Mouse (Mus musculus) mouse trophoblast stem cell (cell line): ENCODE measurements around the gene Dlgap4.

Experiments used
- in situ Hi-C, 2 experiments: fragments of 300-500 bp; cut with MseI, MboI; formaldehyde crosslinking; loops; 2 replicates in 1 of 2; 3 replicates in 1 of 2; pipeline ENCODE4 v1.15.1; 2025

The Dlgap4 gene

DNA sequence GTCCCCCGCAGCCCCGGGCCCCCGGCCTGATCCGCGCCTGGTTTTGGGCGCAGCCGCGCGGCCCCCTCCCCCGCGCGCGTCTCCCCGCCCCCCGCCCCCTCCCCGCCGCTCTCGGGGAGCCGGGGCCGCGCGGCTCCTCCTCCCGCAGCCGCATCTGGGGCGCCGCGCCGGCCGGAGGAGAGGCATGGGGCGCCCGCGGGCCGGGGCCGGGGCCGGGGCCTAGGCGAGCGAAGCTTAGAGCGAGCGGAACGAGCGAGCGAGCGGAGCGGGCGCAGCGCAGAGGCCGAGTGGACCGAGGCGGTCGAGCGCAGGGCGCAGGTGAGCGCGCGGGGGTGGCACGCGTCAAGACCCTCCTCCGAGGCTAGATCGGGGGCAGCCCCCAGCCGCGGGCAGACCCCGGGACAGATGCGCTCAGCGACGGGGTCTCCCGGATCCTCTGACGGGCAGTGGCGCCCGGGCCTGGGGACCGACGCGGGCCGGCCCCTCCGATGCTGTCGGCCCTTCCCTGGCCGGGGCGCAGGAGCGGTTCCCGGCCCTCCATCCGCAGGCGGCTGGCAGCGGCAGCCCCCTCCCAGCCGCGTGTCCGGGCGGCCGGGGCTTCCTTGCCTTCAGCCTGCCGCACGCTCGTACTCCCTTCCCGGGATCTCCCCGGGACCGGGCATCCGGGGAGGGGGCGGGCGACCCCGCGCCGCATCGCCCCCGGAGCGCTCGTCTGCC lies at the start of gene Dlgap4:
Gene Dlgap4, plus strand, starts transcription at position 165 of the 717 bp plus-strand sequence.
- in situ Hi-C loops: no loop called here

DNA sequence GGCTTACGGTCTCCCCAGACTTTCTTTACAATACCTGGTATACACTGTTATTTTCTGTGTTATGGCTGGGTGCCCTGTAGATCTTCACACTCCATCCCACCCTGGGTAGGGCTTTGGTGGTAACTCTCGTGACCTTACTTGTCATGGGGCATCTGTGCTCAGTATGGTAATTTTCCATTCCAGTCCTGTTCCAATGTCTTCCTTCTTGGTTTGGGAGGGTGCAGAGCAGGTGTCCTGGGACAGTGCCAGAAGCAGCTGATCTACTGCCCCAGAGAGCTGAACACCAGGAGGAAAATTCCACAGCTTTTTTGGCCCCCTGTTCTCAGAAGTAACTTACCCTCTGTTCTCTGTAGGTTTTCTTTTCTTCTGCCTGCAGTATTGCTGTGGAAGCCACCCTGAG lies 47.0 kb upstream of the Dlgap4 start:
- in situ Hi-C loops: no loop called here

DNA sequence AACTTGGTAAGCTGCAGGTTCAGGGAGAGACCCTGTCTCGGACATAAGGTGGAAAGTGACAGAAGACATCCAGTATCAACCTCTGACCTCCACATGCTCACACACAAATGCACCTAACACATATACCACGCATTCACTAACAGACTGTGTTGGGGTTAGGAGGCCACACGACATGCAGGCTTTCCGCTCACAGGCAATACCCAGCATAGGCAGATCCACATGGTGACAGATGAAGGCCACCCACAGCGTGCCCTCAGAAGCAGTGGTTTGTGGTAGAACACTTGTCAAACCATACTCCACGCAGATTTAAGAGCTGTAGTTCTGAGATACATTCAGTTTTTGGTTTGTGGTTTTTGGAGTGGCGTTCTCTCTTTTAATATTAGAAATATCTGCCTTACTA lies 44.9 kb upstream of the Dlgap4 start:
- in situ Hi-C loops: no loop called here

DNA sequence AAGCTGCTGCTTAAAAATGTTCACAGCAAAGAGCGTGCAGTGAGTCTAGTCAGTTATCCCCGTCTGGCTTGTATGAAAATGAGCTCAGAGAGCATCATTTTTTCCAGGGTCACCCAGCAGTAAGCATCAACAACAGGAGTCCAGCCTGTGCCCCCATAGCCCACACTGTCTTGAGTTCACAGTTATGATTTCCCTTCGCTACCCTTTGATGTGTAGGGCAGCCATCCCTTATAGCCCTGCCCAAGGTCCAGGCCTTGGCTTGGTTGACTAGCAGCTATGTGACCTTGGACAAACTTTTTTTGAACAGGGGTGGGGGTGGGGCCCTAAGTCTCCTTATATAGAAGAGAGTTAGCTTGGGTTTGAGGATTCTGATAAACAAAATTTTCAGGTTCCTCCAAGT lies 44.2 kb upstream of the Dlgap4 start:
- in situ Hi-C loops: no loop called here

DNA sequence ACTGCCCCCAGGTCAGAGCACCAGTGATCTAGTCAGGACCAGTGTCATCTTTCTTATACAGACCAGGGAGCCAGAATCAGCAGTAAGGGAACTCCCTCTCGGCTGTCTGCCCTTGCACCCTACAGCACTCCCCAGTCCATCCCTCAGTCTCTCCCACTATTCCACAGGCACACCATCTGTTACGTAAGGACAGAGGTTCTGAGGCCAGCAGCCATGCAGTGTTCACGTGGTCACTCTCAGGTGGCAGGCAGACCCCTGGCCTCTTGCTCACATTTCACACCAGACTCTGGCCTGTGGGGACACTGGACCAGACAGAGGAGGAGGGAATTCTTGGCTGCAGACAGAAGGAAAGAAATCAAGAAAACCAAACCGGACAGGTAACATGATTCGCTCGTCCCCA lies 42.0 kb upstream of the Dlgap4 start:
- in situ Hi-C loops: no loop called here

DNA sequence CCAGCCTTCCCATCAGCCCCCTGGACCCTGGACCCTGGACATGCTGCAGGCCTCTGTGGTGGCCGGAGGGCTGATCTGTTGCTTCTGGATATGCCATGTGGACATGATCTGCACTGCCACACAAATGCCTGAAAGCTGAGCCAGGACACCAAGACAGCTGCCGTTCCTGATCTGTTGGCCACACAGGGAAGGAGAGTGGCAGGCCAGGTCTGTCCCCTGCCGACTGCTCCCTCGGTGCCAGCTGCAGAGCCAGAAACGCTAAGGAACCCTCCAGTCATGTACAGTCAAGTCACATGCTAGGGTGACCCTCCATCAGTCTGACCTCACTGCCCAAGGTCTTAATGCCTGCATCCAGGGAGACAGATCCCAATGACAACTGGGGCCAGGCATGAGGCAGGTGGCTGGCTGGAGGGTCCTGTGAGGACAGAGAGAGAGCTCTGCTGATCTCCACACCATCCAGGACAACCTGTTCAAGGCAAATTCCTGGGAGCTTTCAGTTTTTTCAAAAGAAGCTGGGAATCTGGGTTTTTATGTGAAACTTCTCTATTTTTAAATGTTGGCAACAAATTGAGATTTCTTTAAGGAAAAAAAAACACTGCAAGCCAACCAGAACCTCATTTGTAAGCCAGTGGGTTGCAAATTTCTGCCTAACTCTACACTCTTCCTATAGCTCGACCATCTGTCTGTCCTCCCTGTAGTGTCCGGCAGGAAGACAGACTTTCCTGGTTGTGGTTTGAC lies 36.5 kb upstream of the Dlgap4 start:
- in situ Hi-C loops: no loop called here

DNA sequence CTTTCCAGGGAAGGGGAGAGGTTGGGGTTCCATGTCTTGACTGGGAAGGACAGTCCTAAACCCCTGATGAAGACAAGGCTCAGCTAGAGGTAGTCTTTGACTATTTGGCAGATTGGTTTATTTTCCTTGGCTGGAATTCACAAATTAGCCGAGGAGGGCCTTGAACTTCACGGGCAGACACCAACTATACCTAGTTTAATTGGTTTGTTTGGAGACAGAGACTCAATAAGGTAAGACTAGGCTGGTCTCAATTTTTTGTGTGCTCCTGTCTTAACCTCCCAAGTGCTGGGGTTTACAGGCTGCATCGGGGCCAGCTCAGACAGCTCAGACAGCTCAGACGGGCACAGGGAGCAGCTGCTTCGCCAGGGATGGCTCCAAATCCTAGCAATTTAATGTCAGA lies 33.0 kb upstream of the Dlgap4 start:
- in situ Hi-C loops: loop anchor here in 1 of 2 experiments (10.0 kb wide), 1 partner anchor 124 kb away; no protein-coding TSS in a partner anchor

DNA sequence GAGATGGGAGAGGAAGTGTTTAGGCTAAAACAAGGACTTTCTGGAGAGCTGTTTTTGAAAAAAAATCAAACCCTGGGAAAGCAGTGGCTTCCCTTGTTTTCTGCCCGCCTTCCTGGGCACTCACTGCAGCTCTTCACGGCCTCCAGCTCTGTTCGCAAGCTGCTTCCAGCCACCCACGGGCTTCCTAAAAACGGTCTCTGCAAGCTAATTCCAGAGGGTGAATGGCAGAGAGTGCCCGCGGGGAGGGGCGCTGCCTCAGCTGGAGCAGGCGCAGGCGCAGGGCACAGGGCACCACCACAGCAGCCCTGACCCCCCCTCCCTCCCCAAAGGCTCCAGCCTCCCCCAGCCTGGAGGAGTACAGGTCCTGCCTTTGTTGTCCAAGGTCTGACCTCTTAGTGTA lies 32.3 kb upstream of the Dlgap4 start:
- in situ Hi-C loops: loop anchor here in 1 of 2 experiments (10.0 kb wide), 1 partner anchor 124 kb away; no protein-coding TSS in a partner anchor

DNA sequence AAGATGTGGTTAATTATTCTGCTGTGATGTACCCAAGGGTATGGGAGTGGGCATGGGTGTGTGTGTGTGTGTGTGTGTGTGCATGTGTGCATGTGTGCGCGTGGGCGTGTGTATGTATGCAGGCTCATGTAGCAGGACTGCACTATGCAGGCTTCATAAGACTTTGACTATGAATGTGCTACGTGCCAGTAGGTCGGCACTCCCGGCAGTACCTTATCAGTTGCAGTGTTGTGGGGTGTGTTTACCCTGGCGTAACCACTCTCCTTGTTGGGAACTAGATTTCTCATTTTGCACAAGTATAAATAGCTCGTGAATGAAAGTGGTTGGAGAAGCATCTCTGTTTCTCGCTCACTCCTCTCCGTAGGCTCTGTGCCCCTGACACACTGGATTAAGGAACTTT lies 30.6 kb upstream of the Dlgap4 start:
- in situ Hi-C loops: loop anchor here in 1 of 2 experiments (10.0 kb wide), 1 partner anchor 122 kb away; no protein-coding TSS in a partner anchor

DNA sequence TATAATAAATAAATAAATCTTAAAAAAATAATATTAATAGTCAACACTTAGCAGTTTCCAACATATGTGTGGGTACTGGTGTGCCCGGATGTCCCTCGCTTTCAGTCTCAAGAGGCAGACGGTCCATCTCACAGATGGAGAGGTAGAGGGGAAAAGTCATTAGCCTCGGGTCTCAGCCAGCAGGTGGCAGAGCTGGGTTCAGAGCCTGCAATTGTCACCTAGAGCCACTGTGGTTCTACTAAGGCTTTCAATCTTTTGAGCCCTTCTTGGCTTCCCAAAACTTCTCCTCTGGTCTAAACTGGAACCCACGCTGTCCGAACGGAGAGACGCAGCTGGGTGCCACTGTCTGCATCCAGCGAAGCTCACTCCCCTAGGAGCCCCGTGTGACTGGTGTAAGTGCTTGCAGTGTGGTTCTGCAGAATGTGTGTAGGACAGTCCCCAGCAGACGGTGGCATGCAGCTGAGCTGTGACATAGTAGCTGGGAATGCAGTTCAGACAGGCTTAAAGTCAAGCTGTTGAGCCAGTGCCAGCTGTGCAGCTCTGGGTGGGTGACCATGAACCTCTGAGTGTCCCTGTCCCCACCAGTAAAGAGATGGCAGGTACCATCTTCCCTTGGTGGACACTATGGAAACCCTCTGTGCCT lies 29.2 kb upstream of the Dlgap4 start:
- in situ Hi-C loops: loop anchor here in 1 of 2 experiments (10.0 kb wide), 1 partner anchor 121 kb away; no protein-coding TSS in a partner anchor

DNA sequence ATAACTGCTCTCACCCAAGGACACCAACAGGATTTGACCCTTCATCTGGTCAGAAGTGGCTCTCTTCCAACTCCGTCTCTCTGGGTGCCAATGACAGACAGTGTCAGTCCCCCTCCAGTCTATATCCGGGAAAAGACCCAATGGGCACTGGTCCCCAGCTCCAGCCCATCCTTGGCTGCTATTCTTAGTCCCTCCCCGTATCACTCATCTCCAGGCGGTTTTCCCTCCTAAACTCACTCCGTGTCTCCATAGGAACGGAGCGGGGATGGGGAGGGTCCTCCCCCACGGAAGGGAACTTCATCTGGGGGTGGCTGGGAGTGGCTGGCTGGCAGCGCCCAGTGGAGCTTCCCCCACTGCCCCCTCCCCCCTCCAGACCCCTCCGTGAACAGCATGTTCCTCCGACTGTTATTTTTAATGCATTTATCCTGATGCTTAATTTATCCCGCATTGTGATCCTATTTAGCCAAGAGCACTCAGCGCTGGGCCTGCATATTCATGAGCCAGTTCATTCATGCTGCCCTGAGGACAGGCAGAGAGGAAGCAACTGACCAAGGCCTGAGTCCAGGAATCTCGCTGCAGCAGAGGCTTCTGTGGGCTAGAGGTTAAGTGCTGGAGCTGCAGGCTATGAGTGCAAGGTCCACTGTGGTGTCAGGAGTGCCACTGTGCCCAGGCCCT lies 28.6 kb upstream of the Dlgap4 start:
- in situ Hi-C loops: loop anchor here in 1 of 2 experiments (10.0 kb wide), 1 partner anchor 120 kb away; no protein-coding TSS in a partner anchor

DNA sequence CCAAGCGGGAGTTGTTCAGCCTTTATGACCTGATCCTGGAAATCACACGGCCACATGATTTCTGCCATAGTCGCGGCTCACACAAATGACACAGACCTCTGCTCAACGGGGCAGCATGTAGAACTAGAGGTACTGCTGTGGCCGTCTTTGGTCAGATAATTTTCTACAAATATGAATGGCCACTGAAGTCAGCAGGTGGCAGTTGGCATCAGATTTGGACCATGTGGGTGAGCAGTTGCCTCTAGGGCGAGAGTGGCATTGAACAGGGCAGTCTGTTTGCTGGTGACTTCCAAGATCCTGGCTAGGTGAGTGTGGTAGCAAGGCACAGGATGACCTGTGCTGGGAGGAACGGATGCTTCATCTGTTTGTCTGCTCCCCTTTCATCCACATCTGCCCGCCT lies 24.0 kb upstream of the Dlgap4 start:
- in situ Hi-C loops: loop anchor here in 1 of 2 experiments (10.0 kb wide), 1 partner anchor 115 kb away; no protein-coding TSS in a partner anchor

DNA sequence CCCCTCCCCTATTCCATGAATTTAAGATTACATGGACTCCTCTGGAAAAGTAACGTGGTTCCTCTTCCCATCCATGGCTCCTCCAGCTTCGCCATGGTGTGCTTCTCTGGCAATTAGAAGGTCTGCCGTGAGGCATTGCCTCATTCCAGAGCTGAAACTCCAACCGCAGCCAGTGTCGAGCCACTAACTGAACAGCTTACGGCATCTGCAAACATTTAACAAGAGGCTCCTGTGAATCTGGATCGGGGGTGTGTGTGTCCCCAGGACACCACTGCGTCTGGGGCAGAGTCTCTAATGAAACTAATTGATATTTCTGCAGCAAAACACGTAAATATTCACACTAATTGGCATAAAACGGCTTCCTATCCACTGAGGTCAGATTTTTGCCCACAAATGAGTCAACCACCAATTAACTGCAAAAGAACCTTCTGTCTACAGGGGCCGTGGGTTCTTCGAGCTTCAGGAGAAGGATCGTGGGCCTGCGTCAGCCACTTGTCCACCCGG lies 18.5 kb upstream of the Dlgap4 start:
- in situ Hi-C loops: no loop called here

DNA sequence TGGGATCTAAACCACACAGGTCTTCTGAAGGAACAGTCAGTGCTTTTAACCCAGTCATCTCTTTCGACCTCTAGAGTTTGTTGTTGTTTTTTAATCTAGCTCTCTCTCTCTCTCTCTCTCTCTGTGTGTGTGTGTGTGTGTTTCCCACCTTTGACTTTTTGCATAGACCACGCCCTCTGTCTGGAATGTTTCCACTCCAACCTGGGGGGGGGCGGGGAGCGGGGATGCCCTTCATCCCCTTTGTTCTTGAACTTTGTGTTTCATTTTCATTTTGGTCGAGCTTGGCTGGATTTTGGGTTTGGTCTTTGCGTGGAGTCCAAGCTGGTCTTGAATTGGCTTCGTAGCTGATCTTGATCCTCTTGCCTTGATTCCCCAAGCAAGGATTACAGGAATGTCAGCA lies 10.9 kb upstream of the Dlgap4 start:
- in situ Hi-C loops: no loop called here

DNA sequence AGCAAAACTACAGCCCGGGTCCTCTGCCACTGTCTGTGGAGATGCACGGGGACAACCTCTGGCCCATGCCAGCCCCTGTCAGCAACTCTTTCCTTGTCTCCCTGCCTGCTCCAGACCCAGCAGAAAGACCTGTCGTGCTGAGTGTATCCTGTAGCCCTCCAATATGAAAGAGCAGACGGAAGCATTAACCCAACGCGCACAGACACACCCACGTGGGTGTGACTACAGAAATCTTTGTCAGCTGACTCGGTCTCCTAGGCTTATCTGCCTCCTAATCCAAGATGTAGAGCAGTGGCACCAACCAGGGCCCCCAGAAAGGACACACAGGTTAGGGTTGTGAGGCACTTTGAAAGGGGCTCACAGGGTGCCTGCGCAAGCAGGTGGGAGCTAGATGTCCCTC lies 9.8 kb upstream of the Dlgap4 start:
- in situ Hi-C loops: no loop called here

DNA sequence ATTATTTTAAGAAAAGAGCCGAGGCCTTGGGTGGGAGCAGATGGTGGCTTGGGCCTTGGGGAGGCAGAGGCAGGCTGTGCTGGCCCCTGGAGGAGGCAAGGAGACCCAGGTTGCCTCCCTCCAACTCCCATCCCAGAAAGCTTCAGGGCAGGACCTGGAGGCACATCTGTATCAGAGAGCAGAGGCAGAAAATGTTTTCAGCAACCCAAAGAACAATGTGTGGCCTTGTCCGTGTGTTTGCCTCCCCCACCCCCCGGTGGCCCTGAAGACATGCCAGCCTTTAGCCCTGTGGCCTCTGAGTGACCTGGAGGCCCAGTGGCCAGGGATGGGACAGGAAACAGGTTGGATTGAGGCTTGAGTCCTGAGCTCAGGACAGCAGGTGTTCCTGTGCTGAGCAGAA lies 8.4 kb upstream of the Dlgap4 start:
- in situ Hi-C loops: no loop called here

DNA sequence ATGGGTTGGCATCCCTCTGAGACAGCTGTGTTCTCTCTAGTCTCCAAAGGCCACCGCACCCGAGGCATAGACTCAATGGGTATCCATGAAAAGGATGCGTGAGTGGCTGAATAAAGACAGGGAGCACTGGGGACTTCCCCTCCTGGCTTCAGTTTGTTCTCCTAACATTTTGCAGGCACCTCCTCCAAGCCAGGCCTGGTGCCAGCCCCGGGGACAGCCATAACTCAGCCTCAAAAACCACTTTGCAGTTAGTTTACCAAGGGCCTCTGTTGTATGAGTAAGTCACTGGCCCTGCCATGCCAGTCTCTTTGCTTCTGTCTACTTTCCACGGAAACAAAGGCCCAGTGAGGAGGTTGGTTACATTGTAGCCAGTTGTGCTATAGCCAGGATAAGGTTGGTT lies 7.5 kb upstream of the Dlgap4 start:
- in situ Hi-C loops: no loop called here

DNA sequence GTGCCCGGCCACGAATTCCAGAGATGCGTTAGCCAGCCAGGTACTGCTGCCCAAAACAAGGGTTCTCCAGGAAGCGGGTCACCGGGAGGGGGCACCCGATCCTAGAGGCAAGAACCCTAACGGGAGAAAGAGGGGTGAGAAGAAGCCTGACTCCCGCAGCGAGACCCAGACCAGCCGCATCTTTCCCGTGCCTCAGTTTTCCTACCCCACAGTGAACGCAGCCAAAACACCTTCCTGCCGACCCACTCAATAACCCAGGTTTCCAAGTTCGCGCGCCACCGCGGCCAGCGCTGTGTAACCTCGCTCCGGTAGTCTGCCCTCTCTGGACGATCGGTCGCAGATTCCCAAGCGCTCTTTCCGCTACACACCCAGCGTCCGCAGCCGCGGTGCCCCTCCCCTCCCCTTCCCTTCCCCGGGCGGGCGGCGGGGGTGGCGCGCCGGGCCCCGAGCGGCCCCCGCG lies 394 bp upstream of the Dlgap4 start:
- in situ Hi-C loops: no loop called here

DNA sequence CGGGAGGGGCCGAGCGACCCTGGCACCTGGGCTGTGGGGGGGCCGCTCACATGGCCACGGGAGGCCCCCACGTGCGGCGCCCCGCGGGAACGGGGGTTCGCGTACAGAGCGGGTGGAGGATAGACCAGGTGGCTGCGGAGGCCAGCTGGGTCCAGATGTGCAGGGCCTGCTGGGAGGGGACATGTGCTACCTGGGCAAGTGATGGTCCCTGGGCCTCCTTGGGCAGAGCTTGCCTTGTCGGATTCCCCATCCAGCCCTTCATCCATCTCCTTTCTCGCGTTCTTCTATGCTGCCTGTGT lies 702 bp downstream of the Dlgap4 start:
- in situ Hi-C loops: no loop called here

DNA sequence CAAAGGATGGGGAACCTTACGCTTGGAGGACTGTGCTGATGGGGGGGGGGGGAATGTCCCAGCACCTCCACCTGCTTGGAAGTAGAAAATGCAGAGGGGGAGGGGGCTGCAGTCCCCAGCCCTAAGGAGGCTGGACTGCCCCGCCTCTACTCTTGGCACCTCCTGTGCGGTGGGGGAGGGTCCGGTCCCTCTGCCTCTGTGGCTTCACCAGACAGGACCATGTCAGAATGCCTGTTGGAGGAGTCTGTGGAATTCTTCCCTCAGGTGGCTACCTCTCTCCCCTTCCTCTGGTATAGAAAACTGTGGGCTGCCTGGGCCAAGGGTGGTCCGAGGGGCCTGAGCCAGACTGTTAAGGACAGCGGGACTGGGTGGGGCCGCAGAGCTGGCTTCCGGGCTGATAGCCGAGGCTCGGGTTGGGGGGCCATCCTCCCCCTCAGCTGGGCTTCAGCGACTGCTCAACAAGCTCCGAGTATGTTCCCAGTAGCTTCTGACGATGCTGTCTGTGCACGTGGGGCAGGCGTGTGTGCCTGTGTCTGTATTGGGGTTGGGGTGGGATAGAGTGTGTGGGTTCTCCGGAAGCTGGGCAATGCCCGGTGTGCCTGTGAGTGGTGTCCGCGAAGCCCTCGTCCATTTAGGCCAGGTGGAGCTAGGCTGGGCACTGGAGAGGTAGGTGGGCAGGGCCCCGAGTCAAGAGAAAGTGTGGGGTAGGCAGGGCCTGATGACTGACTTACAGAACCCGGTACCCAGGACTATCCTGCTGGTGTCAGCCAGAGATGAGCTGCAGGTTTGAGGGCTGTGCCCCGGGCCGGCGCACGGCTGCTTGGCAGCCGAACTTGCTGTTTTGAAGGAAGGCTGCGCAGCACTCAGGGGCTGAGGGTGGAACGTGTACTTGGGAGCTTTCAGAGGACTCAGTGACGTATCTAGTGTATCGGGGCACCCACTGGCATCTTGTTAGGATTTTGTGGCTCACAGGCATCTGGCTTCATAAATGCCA lies 1.5 kb downstream of the Dlgap4 start:
- in situ Hi-C loops: no loop called here
